Mouse (Mus musculus) myocyte (in vitro differentiated cells): ENCODE data around the gene Nhsl2.

Experiments
- CEBPB ChIP-seq: IDR thresholded peaks from 2 replicates; pipeline ENCODE4 v1.6.1; 2011; ENCODE audit warnings: mild to moderate bottlenecking, moderate library complexity; ENCODE audit not compliant: poor library complexity, insufficient read depth, severe bottlenecking
- E2F4 ChIP-seq: IDR thresholded peaks from one replicate; pipeline ENCODE4 v1.6.1; 2011; ENCODE audit warnings: mild to moderate bottlenecking, control low read depth, moderate library complexity; ENCODE audit not compliant: insufficient read depth
- MAX ChIP-seq: IDR thresholded peaks from one replicate; pipeline ENCODE4 v1.6.1; 2011; ENCODE audit warnings: low read depth, mild to moderate bottlenecking, control low read depth
- MYOD1 ChIP-seq, 3 experiments: IDR thresholded peaks; one replicate each; pipeline ENCODE4 v1.6.1; 2011; ENCODE audit warnings: control low read depth in 2 of 3, low read depth in 2 of 3, mild to moderate bottlenecking in 2 of 3, moderate library complexity in 1 of 3; ENCODE audit not compliant: insufficient read length in 2 of 3, control insufficient read depth in 1 of 3
- MYOG ChIP-seq, 3 experiments: IDR thresholded peaks; one replicate each; pipeline ENCODE4 v1.6.1; 2011; ENCODE audit warnings: control low read depth in 2 of 3, low read depth in 2 of 3, mild to moderate bottlenecking in 2 of 3; ENCODE audit not compliant: insufficient read length in 2 of 3, control insufficient read depth in 1 of 3, insufficient read depth in 1 of 3
- POLR2A ChIP-seq: IDR thresholded peaks from one replicate; pipeline ENCODE4 v1.6.1; 2011; ENCODE audit warnings: low read depth, mild to moderate bottlenecking, control low read depth, moderate library complexity; ENCODE audit not compliant: insufficient read length
- POLR2AphosphoS2 ChIP-seq: IDR thresholded peaks from one replicate; pipeline ENCODE4 v1.6.1; 2011; ENCODE audit warnings: low read depth, control low read depth; ENCODE audit not compliant: insufficient read length
- TCF12 ChIP-seq: IDR thresholded peaks from one replicate; pipeline ENCODE4 v1.6.1; 2011; ENCODE audit warnings: mild to moderate bottlenecking, control low read depth; ENCODE audit not compliant: poor library complexity, insufficient read depth, severe bottlenecking
- USF1 ChIP-seq: IDR thresholded peaks from one replicate; pipeline ENCODE4 v1.6.1; 2011; ENCODE audit warnings: low read depth, mild to moderate bottlenecking, control low read depth, moderate library complexity

- no peak for TF ChIP-seq USF1
- no peak for TF ChIP-seq POLR2A
- TF ChIP-seq CEBPB, result no peak
- TF ChIP-seq MYOD1 (IDR thresholded peaks at IDR 0.05; ENCODE audit: control insufficient read depth in 1 of 3, insufficient read length in 2 of 3, low read depth in 2 of 3), result no peak
- no peak for TF ChIP-seq TCF12
- TF ChIP-seq MYOG (IDR thresholded peaks at IDR 0.05; ENCODE audit: control insufficient read depth in 1 of 3, insufficient read depth in 1 of 3, insufficient read length in 2 of 3, low read depth in 2 of 3), result no peak
- TF ChIP-seq POLR2AphosphoS2, result no peak
- TF ChIP-seq MAX, result no peak
- no peak for TF ChIP-seq E2F4
Measured at GRCm38 (mm10) chrX:101933346-101933745, 84.2 kb downstream of the Nhsl2 start.
